Mouse (Mus musculus): ENCODE results near the gene Selplg. TPM values are rescaled to one million over a fixed set of nuclear protein-coding genes. Genes with fewer than 3 reads are reported as not detected.

The Selplg gene
- polyA plus RNA-seq, 1 experiment from 2014 or later: 1.4 TPM

GRCm38 (mm10) chr5:113772905-113773519 is 59.4 kb downstream of the Selplg start:
- WGBS: 2% methylated on average over 33 of the region's 38 CpGs
- Histone ChIP-seq H3K9me3 (no peaks in the 10 kb centered on the region), H3K36me3 (peaks cover 47% of the 10 kb centered on the region), H3K4me1 (peaks cover 31% of the 10 kb centered on the region), H3K27me3 (no peaks in the 10 kb centered on the region), H3K4me2 (replicated peaks) (peak overlapping the region; percentile 96), H3K27ac (replicated peaks) (peak overlapping the region; percentile 99), H3K4me3 (peak overlapping the region; percentile 100), H3K9ac (replicated peaks) (peak overlapping the region; percentile 76)
- ATAC-seq (ENCODE audit: low FRiP score, low read depth): peak; percentile 67

- Histone ChIP-seq H3K4me1 (peaks cover 31% of the 10 kb centered on the region), H3K9ac (replicated peaks) (peak within 1 kb of the TSS; percentile 92), H3K27ac (replicated peaks) (peak within 1 kb of the TSS; percentile 99), H3K36me3 (peaks cover 48% of the 10 kb centered on the region), H3K9me3 (no peaks in the 10 kb centered on the region), H3K4me3 (peak within 1 kb of the TSS; percentile 100), H3K4me2 (replicated peaks) (peak within 1 kb of the TSS; percentile 96), H3K27me3 (no peaks in the 10 kb centered on the region)
- ATAC-seq (ENCODE audit: low FRiP score, low read depth): peak; percentile 84
- 0% methylated on average over 48 of the region's 49 CpGs for WGBS
These were observed 60.0 kb downstream of the Selplg start, which contains the start of the genes Sart3 and Iscu for GRCm38 (mm10) chr5:113772450-113772895. Gene Sart3, minus strand, starts transcription at chr5:113772510. Gene Iscu, plus strand, starts transcription at chr5:113772748.

- H3K9ac ChIP-seq (replicated peaks): peak overlapping the region; percentile 92
- peak overlapping the region; percentile 100 for H3K4me3 ChIP-seq
- under 1% methylated on average over 80 of the region's 97 CpGs for WGBS
- peaks cover 47% of the 10 kb centered on the region for H3K36me3 ChIP-seq
- peaks cover 31% of the 10 kb centered on the region for H3K4me1 ChIP-seq
- H3K27ac ChIP-seq (replicated peaks): peak overlapping the region; percentile 99
- no peaks in the 10 kb centered on the region for H3K27me3 ChIP-seq
- H3K4me2 ChIP-seq (replicated peaks): peak overlapping the region; percentile 96
- peak; percentile 75 for ATAC-seq (ENCODE audit: low FRiP score, low read depth)
- H3K9me3 ChIP-seq: no peaks in the 10 kb centered on the region
These were observed 61.0 kb downstream of the Selplg start for GRCm38 (mm10) chr5:113771213-113772162.

- no peaks in the 10 kb centered on the region for H3K9me3 ChIP-seq
- H3K4me1 ChIP-seq: peaks cover 28% of the 10 kb centered on the region
- H3K4me3 ChIP-seq: no peak overlapping the region
- no peak for ATAC-seq (ENCODE audit: low FRiP score, low read depth)
- H3K36me3 ChIP-seq: peaks cover 41% of the 10 kb centered on the region
- no peak overlapping the region for H3K27ac ChIP-seq (replicated peaks)
- WGBS: 97% methylated on average over 8 of the region's 8 CpGs
- no peak overlapping the region for H3K9ac ChIP-seq (replicated peaks)
- no peak overlapping the region for H3K4me2 ChIP-seq (replicated peaks)
- no peaks in the 10 kb centered on the region for H3K27me3 ChIP-seq
These were observed 63.6 kb downstream of the Selplg start for GRCm38 (mm10) chr5:113768806-113769205.

Other genes starting within 250 kb of the Selplg start
- 2.3 and 2.5 TPM in 2 replicates for gene Cmklr1, start 182.2 kb downstream of the Selplg start, polyA plus RNA-seq (2016; fragmentation: Nextera tagmentation; extraction: Ambion mirVana)
- gene 1700069L16Rik, start 107.9 kb downstream of the Selplg start, polyA plus RNA-seq (2016; fragmentation: Nextera tagmentation; extraction: Ambion mirVana): not detected in 2 replicates
- gene Ficd, start 96.8 kb downstream of the Selplg start, polyA plus RNA-seq (2016; fragmentation: Nextera tagmentation; extraction: Ambion mirVana): 6.5 and 6.9 TPM in 2 replicates
- gene Sart3, start 60.1 kb downstream of the Selplg start, polyA plus RNA-seq (2016; fragmentation: Nextera tagmentation; extraction: Ambion mirVana): 80.7 and 81.6 TPM in 2 replicates
- 113 and 117 TPM in 2 replicates for gene Iscu, start 59.9 kb downstream of the Selplg start, polyA plus RNA-seq (2016; fragmentation: Nextera tagmentation; extraction: Ambion mirVana)
- gene Tmem119, start 32.1 kb downstream of the Selplg start, polyA plus RNA-seq (2016; fragmentation: Nextera tagmentation; extraction: Ambion mirVana): 19.1 and 26.4 TPM in 2 replicates
- gene Coro1c, start 76.1 kb upstream of the Selplg start, polyA plus RNA-seq (2016; fragmentation: Nextera tagmentation; extraction: Ambion mirVana): 227 and 244 TPM in 2 replicates
- 16.0 and 18.5 TPM in 2 replicates for gene Ssh1, start 161.2 kb upstream of the Selplg start, polyA plus RNA-seq (2016; fragmentation: Nextera tagmentation; extraction: Ambion mirVana)
- not detected in 2 replicates for gene Dao, start 171.1 kb upstream of the Selplg start, polyA plus RNA-seq (2016; fragmentation: Nextera tagmentation; extraction: Ambion mirVana)
- 17.5 and 19.4 TPM in 2 replicates for gene Usp30, start 232.8 kb upstream of the Selplg start, polyA plus RNA-seq (2016; fragmentation: Nextera tagmentation; extraction: Ambion mirVana)